Mouse (Mus musculus) midbrain, embryonic 16.5 days (tissue): Measurements from ENCODE around the gene Zfp184. TPM values are rescaled to one million over a fixed set of nuclear protein-coding genes. Genes with fewer than 3 reads are reported as not detected.

Experiments used
- ATAC-seq: fragments of 200-750 bp; cut with Nextera tagmentation; 2 replicates; pipeline ENCODE4 v1.8.0; 2017; ENCODE audit warnings: moderate TSS enrichment
- H3K27ac ChIP-seq: fragments of 300-500 bp; sonication (generic); 2 replicates; pipeline ENCODE4 v1.5.1; 2014; ENCODE audit warnings: mild to moderate bottlenecking, low read length, mixed read lengths
- H3K27me3 ChIP-seq: fragments of 300-500 bp; sonication (generic); 2 replicates; pipeline ENCODE4 v1.6.1; 2014; ENCODE audit warnings: low read depth, low read length, mixed read lengths; ENCODE audit not compliant: control insufficient read depth, insufficient read depth
- H3K36me3 ChIP-seq: fragments of 300-500 bp; sonication (generic); 2 replicates; pipeline ENCODE4 v1.6.1; 2014; ENCODE audit warnings: mild to moderate bottlenecking, low read length, moderate library complexity, mixed read lengths; ENCODE audit not compliant: control insufficient read depth, insufficient read depth
- H3K4me1 ChIP-seq: fragments of 300-500 bp; sonication (generic); 2 replicates; pipeline ENCODE4 v1.6.1; 2014; ENCODE audit warnings: mild to moderate bottlenecking, low read length, mixed read lengths; ENCODE audit not compliant: control insufficient read depth, insufficient read depth
- H3K4me2 ChIP-seq: fragments of 300-500 bp; sonication (generic); 2 replicates; pipeline ENCODE4 v1.6.1; 2014; ENCODE audit warnings: mild to moderate bottlenecking, low read length, mixed read lengths
- H3K4me3 ChIP-seq: fragments of 300-500 bp; sonication (generic); 2 replicates; pipeline ENCODE4 v1.5.1; 2014; ENCODE audit warnings: low read depth, mild to moderate bottlenecking, low read length, moderate library complexity, mixed read lengths
- H3K9ac ChIP-seq: fragments of 300-500 bp; sonication (generic); 2 replicates; pipeline ENCODE4 v1.6.1; 2014; ENCODE audit warnings: low read depth, low read length, mixed read lengths
- H3K9me3 ChIP-seq: fragments of 300-500 bp; sonication (generic); replicated peaks from 2 replicates; pipeline ENCODE4 v1.6.1; 2014; ENCODE audit warnings: mild to moderate bottlenecking, low read length, mixed read lengths; ENCODE audit not compliant: control insufficient read depth, poor library complexity, severe bottlenecking
- WGBS: fragments of 180-500 bp; shearing (Covaris S2); extraction: QIAGEN DNeasy Blood & Tissue Kit; methylation state at CpG from one replicate; pipeline ENCODE4 v1.1.7; 2014; 5-methylcytosine and 5-hydroxymethylcytosine counted together
- polyA plus RNA-seq: library from polyadenylated mRNA; unstranded; fragments of >200 nt; fragmentation: Nextera tagmentation; extraction: Ambion mirVana; gene quantifications from 2 replicates; pipeline ENCODE4 v1.2.1, GENCODE M21; 2015

Gene Zfp184
- polyA plus RNA-seq, 1 experiment from 2014 or later = 12.0 TPM

DNA sequence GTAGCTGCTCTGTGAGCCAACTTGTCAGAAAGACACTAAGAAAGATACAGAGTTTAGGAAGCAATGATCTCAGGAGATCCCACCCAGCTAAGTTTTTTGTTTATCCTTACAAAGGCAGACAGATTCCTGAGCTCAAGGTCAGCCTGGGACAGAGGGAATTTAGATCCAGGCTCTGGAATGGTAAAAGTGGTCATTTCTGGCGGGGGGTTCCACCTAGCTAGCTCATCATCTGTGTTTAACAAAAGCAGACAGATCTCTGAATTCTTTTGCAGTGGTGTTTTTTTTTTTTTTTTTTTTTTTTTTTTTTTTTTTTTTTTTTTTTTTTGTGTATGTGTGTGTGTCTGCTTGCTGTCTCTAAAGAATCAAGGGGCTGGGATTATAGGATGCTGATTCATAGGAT is 24.4 kb downstream of the Zfp184 start:
- no peak overlapping the region for H3K27ac ChIP-seq
- H3K36me3 ChIP-seq = no peaks in the 10 kb centered on the region; the same call in 1 of the 2 replicates
- no peak for ATAC-seq
- H3K27me3 ChIP-seq = no peaks in the 10 kb centered on the region
- H3K4me2 ChIP-seq = no peak overlapping the region
- 36% methylated on average over 1 of the region's 1 CpGs for WGBS
- no peak overlapping the region for H3K4me3 ChIP-seq
- H3K9me3 ChIP-seq = no peaks in the 10 kb centered on the region
- no peaks in the 10 kb centered on the region for H3K4me1 ChIP-seq
- no peak overlapping the region for H3K9ac ChIP-seq

DNA sequence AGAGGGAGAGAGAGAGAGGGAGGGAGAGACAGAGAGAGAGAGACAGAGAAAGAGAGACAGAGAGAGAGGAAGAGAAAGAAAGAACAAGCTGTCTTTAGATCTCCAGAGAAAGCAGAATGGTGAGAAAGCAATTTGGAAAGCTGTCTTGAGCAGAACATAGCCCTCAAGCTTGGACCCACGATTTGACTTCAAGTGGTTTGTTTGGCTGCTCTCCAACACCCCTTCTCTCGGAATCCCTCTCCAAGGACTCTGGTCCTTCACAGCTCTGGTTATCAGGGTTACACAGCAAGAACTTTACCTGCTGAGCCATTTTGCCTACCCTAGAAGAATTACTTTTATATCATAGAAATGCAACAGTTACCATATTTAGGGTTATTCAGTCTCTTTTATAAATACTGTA is 24.9 kb downstream of the Zfp184 start:
- Histone ChIP-seq H3K9me3 (no peaks in the 10 kb centered on the region), H3K27me3 (no peaks in the 10 kb centered on the region), H3K27ac (no peak overlapping the region), H3K4me2 (no peak overlapping the region), H3K36me3 (no peaks in the 10 kb centered on the region), H3K4me3 (no peak overlapping the region), H3K4me1 (no peaks in the 10 kb centered on the region), H3K9ac (no peak overlapping the region)
- no peak for ATAC-seq
- 53% methylated on average over 2 of the region's 2 CpGs for WGBS

DNA sequence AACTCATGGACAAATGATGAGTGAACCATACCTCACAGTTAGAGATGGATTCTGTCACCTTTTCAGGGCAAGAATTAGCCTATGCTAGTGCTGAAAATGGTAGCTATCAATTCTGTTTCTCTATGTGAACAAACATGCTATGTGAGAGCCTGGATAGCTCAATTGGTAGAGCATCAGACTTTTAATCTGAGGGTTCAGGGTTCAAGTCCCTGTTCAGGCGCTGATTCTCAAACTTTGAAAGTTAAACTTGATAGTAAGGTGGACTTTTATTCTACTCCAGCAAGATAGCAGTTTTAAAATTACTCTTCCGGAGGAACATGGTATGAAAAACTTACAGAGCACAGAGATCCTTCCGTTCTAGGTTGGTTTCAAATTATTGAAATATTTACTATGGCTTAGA is 26.7 kb downstream of the Zfp184 start:
- ATAC-seq = no peak
- H3K4me2 ChIP-seq = no peak overlapping the region
- no peaks in the 10 kb centered on the region for H3K36me3 ChIP-seq
- no peak overlapping the region for H3K27ac ChIP-seq
- H3K4me1 ChIP-seq = no peaks in the 10 kb centered on the region
- no peak overlapping the region for H3K9ac ChIP-seq
- no peak overlapping the region for H3K4me3 ChIP-seq
- no peaks in the 10 kb centered on the region for H3K27me3 ChIP-seq
- WGBS = 44% methylated on average over 3 of the region's 3 CpGs
- H3K9me3 ChIP-seq = no peaks in the 10 kb centered on the region

DNA sequence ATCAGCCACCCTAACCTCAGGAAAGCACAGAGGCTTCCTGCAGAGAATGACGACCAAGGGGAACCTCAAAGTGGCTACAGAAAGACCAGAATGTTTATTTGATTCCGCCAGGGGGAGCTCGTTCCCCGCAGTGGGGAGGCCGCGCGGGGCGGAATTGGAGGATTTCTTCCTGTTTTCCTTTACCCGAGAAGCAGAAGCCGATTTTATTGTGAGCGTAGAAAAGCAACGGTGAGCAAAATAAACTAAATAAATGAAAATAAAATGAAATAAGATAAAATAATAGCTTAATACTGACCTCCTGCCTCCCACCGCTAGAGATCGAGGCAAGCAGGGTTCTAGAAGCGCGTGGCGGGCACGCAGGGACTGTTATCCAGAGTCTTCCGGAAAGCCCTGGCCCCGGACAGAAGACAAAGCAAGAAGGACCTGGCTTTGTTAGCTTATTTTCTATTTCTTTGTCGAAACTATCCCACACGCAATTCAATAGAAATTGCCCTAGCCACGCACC is 29.4 kb downstream of the Zfp184 start:
- H3K4me2 ChIP-seq = peak overlapping the region; percentile 54
- no peaks in the 10 kb centered on the region for H3K4me1 ChIP-seq
- H3K27ac ChIP-seq = peak overlapping the region; percentile 92
- H3K9me3 ChIP-seq = no peaks in the 10 kb centered on the region
- WGBS = under 1% methylated on average over 23 of the region's 23 CpGs
- peaks cover 5% of the 10 kb centered on the region; the same call in 1 of the 2 replicates for H3K27me3 ChIP-seq
- ATAC-seq = peak; percentile 92
- peak overlapping the region; percentile 65 for H3K4me3 ChIP-seq
- no peaks in the 10 kb centered on the region for H3K36me3 ChIP-seq
- H3K9ac ChIP-seq = peak overlapping the region; percentile 81

DNA sequence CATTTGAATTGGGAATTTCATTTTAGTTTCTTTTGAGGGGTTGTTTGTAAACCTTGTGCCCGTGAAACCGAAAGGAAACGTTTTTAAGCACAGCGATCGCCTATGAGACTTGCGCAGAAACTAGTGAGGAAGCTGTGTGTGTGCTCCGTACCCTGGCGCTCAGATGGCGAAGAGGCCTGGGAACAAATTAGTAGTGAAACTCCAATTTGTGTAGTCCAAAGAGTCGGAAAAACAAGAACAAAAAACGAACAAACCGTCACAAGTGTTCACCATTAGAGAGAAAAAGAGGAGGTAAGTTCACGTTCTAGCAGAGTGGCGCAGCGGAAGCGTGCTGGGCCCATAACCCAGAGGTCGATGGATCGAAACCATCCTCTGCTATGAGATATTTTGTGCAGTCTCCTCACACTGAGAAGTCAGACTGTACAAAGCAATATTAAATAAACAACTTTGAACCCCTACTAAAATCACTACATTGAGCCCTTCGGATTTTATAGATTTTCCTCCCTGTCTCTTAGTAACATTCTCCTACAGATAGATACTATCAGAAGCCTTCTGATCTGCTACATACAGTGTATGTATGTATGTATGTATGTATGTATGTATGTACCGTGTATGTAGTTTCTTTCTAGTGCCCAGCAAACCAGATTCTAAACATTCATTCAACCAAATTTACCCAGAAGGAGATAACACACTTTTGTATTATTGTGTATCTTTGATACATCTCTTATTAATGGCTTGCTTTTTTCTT is 30.0 kb downstream of the Zfp184 start:
- 4% methylated on average over 20 of the region's 20 CpGs for WGBS
- peaks cover 6% of the 10 kb centered on the region for H3K27me3 ChIP-seq
- peak overlapping the region; percentile 92 for H3K27ac ChIP-seq
- H3K9ac ChIP-seq = peak overlapping the region; percentile 81
- no peaks in the 10 kb centered on the region for H3K9me3 ChIP-seq
- ATAC-seq = peak; percentile 97
- H3K4me3 ChIP-seq = peak overlapping the region; percentile 65
- H3K4me1 ChIP-seq = no peaks in the 10 kb centered on the region
- no peaks in the 10 kb centered on the region for H3K36me3 ChIP-seq
- peak overlapping the region; percentile 54 for H3K4me2 ChIP-seq

DNA sequence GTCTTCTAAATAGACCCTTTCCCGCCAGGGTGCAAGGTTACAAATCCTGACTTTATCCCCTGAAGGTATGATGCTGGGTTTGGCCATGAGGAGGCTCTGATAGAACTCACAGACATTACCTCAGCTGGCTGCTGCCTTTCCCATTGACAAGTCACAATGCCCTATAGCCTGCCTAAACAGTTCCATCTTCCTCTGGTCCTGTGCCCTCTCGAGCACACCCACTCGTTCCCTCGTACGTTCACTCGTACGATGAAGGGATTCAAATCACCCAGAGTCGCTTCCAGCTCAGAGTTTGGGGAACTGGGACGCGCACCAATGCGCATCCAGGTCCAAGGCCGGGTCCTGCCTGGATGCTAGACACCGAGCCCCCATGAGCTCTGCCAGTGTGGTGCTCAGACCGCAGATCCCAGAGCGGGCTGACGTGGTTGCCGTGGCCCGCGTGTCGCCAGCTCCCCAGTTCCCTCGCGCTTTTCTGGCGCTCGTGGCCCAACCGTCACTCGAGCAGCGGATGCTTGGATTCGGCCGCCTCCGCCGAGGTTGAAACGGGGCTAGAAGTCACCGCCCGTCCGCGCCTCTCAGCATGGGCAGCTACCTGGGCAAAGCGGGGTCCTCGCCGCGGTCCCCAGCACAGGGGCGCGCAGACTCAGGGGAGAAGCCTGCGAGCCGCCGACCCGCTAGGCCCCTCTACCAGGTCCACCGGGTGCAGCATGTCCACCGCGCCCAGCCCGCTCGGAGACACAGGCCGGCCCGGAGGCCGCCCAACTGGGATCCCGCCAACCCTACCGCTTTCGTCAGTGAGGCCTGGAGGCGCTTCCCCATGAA is 36.3 kb downstream of the Zfp184 start, which contains the start of gene Pom121l2:
Gene Pom121l2, plus strand, starts transcription at position 214 of the 822 bp plus-strand sequence.
- H3K36me3 ChIP-seq = no peaks in the 10 kb centered on the region
- peak within 1 kb of the TSS; percentile 99 for H3K4me2 ChIP-seq
- ATAC-seq = peak; percentile 76
- H3K27ac ChIP-seq = no peak within 1 kb of the TSS
- WGBS = under 1% methylated on average over 58 of the region's 58 CpGs
- peak within 1 kb of the TSS; percentile 75 for H3K9ac ChIP-seq
- H3K9me3 ChIP-seq = no peaks in the 10 kb centered on the region
- H3K27me3 ChIP-seq = peaks cover 57% of the 10 kb centered on the region
- peaks cover 7% of the 10 kb centered on the region; the same call in 1 of the 2 replicates for H3K4me1 ChIP-seq
- peak within 1 kb of the TSS; percentile 64 for H3K4me3 ChIP-seq

DNA sequence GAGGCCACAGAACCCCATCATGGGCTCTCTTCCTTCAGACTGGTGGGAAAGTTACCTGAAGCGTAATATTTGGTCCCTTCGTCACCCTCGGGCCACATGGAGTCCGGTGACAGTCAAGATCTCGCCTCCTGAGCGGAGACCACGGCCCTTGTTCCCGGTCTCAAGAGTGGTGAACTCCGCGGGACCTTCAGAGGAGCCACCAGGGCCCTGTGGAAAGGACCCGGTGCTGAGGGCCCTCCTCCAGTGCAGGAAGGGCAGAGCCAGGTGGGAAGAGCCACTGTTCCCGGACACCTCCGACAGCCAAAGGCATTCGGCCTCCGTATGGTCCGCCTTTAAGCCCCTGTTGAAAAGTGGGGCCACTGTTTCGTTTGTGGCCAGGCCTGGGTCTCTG is 36.9 kb downstream of the Zfp184 start:
- Histone ChIP-seq H3K27me3 (peaks cover 57% of the 10 kb centered on the region), H3K4me2 (peak overlapping the region; percentile 99), H3K4me1 (peaks cover 7% of the 10 kb centered on the region; the same call in 1 of the 2 replicates), H3K9me3 (no peaks in the 10 kb centered on the region), H3K36me3 (no peaks in the 10 kb centered on the region), H3K4me3 (peak overlapping the region; percentile 64), H3K27ac (no peak overlapping the region), H3K9ac (peak overlapping the region; percentile 75)
- ATAC-seq = peak; percentile 16; the same call in 1 of the 2 replicates
- 3% methylated on average over 17 of the region's 17 CpGs for WGBS

DNA sequence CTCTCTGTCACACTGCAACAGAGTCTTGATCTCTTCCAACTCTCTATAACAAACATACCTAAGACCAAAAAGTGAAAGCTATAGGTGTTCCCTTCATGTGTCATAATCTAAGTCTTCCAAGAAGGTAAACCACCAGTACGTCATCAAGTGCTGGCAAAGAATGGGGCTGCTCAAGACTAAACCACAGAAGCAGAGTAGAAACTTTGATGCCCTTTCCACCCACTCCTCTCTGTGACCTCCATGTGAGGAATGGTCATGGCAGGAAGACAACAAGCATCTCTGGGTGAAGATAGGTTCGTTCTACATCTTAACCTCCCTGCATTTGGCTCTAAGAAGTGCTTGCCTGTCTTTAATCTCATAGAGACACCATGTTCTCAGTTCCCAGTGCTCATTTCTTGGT is 39.6 kb downstream of the Zfp184 start:
- 85% methylated on average over 2 of the region's 2 CpGs for WGBS
- Histone ChIP-seq H3K4me2 (no peak overlapping the region), H3K27ac (no peak overlapping the region), H3K9me3 (no peaks in the 10 kb centered on the region), H3K9ac (no peak overlapping the region), H3K27me3 (peaks cover 52% of the 10 kb centered on the region), H3K36me3 (no peaks in the 10 kb centered on the region), H3K4me3 (no peak overlapping the region), H3K4me1 (peaks cover 7% of the 10 kb centered on the region; the same call in 1 of the 2 replicates)
- ATAC-seq = no peak
